Mouse (Mus musculus) liver, adult 2 months (tissue): ENCODE data around the gene Nr2f2. TPM values are rescaled to one million over a fixed set of nuclear protein-coding genes. Genes with fewer than 3 reads are reported as not detected.

ENCODE experiments used
- DNase-seq: peaks from one replicate; pipeline ENCODE4 v3.0.0-alpha.2; 2011; ENCODE audit warnings: low read depth, low spot score; ENCODE audit errors: extremely low read depth
- H3K27ac ChIP-seq: fragments of 200-500 bp; replicated peaks from 2 replicates; pipeline ENCODE4 v1.5.1; 2012; ENCODE audit warnings: low read depth, mild to moderate bottlenecking, control low read depth, inconsistent platforms, low read length; ENCODE audit not compliant: insufficient read depth
- H3K27me3 ChIP-seq: fragments of 200-500 bp; 2 replicates; pipeline ENCODE4 v1.6.1; 2012; ENCODE audit warnings: mild to moderate bottlenecking, moderate library complexity, low read length, inconsistent platforms; ENCODE audit not compliant: control insufficient read depth, insufficient read depth
- H3K36me3 ChIP-seq: fragments of 200-500 bp; 2 replicates; pipeline ENCODE4 v1.6.1; 2012; ENCODE audit warnings: low read length, inconsistent platforms; ENCODE audit not compliant: control insufficient read depth, insufficient read depth
- H3K4me1 ChIP-seq: fragments of 200-500 bp; 2 replicates; pipeline ENCODE4 v1.6.1; 2011; ENCODE audit warnings: low read length; ENCODE audit not compliant: control insufficient read depth, insufficient read depth
- H3K4me3 ChIP-seq: fragments of 200-500 bp; 2 replicates; pipeline ENCODE4 v1.5.1; 2011; ENCODE audit warnings: low read depth, mild to moderate bottlenecking, control low read depth, low read length, moderate library complexity; ENCODE audit not compliant: insufficient read depth
- H3K79me2 ChIP-seq: fragments of 200-500 bp; 2 replicates; pipeline ENCODE4 v1.6.1; 2012; ENCODE audit warnings: inconsistent platforms, mild to moderate bottlenecking, low read length, moderate library complexity; ENCODE audit not compliant: control insufficient read depth, insufficient read depth
- H3K9ac ChIP-seq: fragments of 200-500 bp; 2 replicates; pipeline ENCODE4 v1.6.1; 2012; ENCODE audit warnings: low read depth, mild to moderate bottlenecking, control low read depth, inconsistent platforms, low read length
- CTCF ChIP-seq: fragments of 200-500 bp; IDR thresholded peaks from 2 replicates; pipeline ENCODE4 v1.5.1; 2011; ENCODE audit warnings: low read depth, low read length, control low read depth
- POLR2A ChIP-seq: fragments of 200-500 bp; IDR thresholded peaks from 2 replicates; pipeline ENCODE4 v1.6.1; 2011; ENCODE audit warnings: low read length, control low read depth; ENCODE audit not compliant: insufficient read depth; ENCODE audit errors: extremely low read depth
- WGBS: fragments of 180-500 bp; shearing (Covaris S2); methylation state at CpG from one replicate; pipeline ENCODE4 v1.1.7; 2018; 5-methylcytosine and 5-hydroxymethylcytosine counted together
- polyA plus RNA-seq: library from polyadenylated mRNA; depleted of rRNA; stranded (reverse); fragments of >200 nt; gene quantifications from 2 replicates; pipeline ENCODE4 v1.2.3, GENCODE M21; 2012
- total RNA-seq: library from RNA; depleted of rRNA; stranded (reverse); fragments of >200 nt; gene quantifications from 2 replicates; pipeline ENCODE4 v1.2.3, GENCODE M21; 2014

The Nr2f2 gene
- total and polyA plus RNA-seq, 2 experiments, result 14.5 to 84.0 TPM

DNA sequence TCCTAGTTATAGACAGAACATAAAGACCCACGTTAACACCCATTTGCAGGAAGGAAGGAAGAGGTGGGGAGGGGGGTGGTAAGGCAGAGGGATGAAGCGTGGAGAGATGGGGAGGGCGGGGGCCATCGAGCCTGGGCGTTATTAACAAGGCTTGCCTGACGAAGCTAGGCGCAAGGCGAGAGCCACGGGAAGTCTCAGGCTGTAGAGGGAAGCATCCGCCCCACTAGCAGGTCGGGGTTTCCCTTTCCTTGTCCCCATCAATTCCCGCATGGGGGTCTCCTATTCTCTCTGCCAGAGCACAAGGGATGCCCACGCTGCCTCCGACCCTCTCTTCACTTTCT is 18.9 kb downstream of the Nr2f2 start:
- Histone ChIP-seq H3K9ac (no peak overlapping the region), H3K36me3 (peaks cover 6% of the 10 kb centered on the region), H3K27me3 (no peaks in the 10 kb centered on the region), H3K79me2 (no peaks in the 10 kb centered on the region), H3K27ac (peak overlapping the region; percentile 25), H3K4me1 (peaks cover 2% of the 10 kb centered on the region), H3K4me3 (no peak overlapping the region)
- no peak for TF ChIP-seq POLR2A
- no peak for TF ChIP-seq CTCF
- WGBS, result 65% methylated on average over 14 of the region's 14 CpGs
- no peak for DNase-seq

GRCm38 (mm10) chr7:70346951-70347617 is 19.5 kb downstream of the Nr2f2 start:
- H3K79me2 ChIP-seq, result no peaks in the 10 kb centered on the region
- peaks cover 2% of the 10 kb centered on the region; the same call in 1 of the 2 replicates for H3K4me1 ChIP-seq
- no peak overlapping the region for H3K9ac ChIP-seq
- no peak for TF ChIP-seq CTCF
- TF ChIP-seq POLR2A, result no peak
- peak overlapping the region; percentile 48 for H3K27ac ChIP-seq
- H3K36me3 ChIP-seq, result peaks cover 3% of the 10 kb centered on the region
- H3K27me3 ChIP-seq, result no peaks in the 10 kb centered on the region
- DNase-seq, result no peak
- 65% methylated on average over 20 of the region's 20 CpGs for WGBS
- no peak overlapping the region for H3K4me3 ChIP-seq

DNA sequence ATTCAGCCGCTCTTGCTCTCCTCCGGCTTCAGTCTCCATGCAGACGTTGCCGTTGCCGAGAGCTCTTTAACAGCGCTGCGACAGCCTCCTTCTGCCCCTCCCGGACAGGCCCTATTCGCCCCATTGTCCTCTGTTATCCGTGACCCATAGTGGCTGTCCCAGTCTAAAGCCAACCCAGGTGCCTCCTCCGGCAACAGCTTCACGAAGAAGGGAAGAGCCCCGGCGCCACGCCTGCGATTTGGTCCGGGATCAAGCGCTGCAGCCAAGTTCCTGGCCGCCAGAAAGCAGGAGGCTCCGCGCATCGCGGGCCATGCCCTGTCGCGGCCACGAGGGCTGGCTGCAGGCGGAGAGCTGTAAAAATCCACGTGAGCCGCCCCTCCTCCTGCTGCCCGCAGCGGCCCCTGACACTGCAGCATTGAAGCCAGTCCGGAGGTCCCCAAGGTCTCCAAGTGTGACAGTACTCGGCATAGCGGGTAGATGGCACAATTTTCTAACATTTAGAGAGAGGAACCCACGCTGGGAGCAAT is 20.5 kb downstream of the Nr2f2 start:
- H3K79me2 ChIP-seq, result no peaks in the 10 kb centered on the region
- TF ChIP-seq POLR2A (no peak), CTCF (peak; percentile 61)
- peak overlapping the region; percentile 43; the same call in 1 of the 2 replicates for H3K9ac ChIP-seq
- peak overlapping the region; percentile 26; the same call in 1 of the 2 replicates for H3K27ac ChIP-seq
- DNase-seq, result peak; percentile 73
- H3K36me3 ChIP-seq, result peaks cover 5% of the 10 kb centered on the region; the same call in 1 of the 2 replicates
- under 1% methylated on average over 35 of the region's 35 CpGs for WGBS
- no peaks in the 10 kb centered on the region for H3K4me1 ChIP-seq
- H3K27me3 ChIP-seq, result no peaks in the 10 kb centered on the region
- H3K4me3 ChIP-seq, result peak overlapping the region; percentile 48; the same call in 1 of the 2 replicates

- DNase-seq, result no peak
- H3K4me1 ChIP-seq, result no peaks in the 10 kb centered on the region
- no peaks in the 10 kb centered on the region for H3K79me2 ChIP-seq
- no peak overlapping the region for H3K9ac ChIP-seq
- WGBS, result 75% methylated on average over 5 of the region's 5 CpGs
- no peaks in the 10 kb centered on the region for H3K27me3 ChIP-seq
- no peak for TF ChIP-seq CTCF
- no peak for TF ChIP-seq POLR2A
- H3K27ac ChIP-seq, result no peak overlapping the region
- no peak overlapping the region for H3K4me3 ChIP-seq
- H3K36me3 ChIP-seq, result peaks cover 3% of the 10 kb centered on the region; the same call in 1 of the 2 replicates
These were observed 23.1 kb downstream of the Nr2f2 start for GRCm38 (mm10) chr7:70343426-70343825.

DNA sequence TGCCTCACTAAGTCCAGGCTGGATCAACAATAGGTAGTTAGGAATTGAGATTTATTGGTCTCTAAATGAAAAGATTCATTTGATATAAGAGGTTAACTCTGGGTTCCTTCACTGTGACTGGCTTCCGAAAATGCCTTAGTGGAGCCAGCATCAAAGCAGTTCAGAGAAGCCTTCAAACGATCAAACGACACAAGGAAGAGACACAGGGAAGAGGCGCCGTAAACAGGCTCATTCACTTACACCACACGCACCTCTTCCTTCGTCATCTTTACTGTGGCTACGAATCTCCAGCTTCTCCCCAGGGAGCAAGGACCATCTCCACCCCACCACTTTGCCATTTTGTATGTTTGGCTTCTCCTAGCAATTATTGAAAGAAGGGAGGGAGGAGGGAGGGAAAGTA is 23.8 kb downstream of the Nr2f2 start:
- H3K4me3 ChIP-seq, result no peak overlapping the region
- no peaks in the 10 kb centered on the region for H3K27me3 ChIP-seq
- H3K79me2 ChIP-seq, result no peaks in the 10 kb centered on the region
- 73% methylated on average over 8 of the region's 8 CpGs for WGBS
- no peaks in the 10 kb centered on the region for H3K4me1 ChIP-seq
- peaks cover 3% of the 10 kb centered on the region; the same call in 1 of the 2 replicates for H3K36me3 ChIP-seq
- no peak for DNase-seq
- no peak overlapping the region for H3K9ac ChIP-seq
- no peak for TF ChIP-seq CTCF
- H3K27ac ChIP-seq, result no peak overlapping the region

GRCm38 (mm10) chr7:70342076-70342475 is 24.5 kb downstream of the Nr2f2 start:
- peaks cover 3% of the 10 kb centered on the region; the same call in 1 of the 2 replicates for H3K36me3 ChIP-seq
- no peak for DNase-seq
- H3K27ac ChIP-seq, result no peak overlapping the region
- no peak overlapping the region for H3K4me3 ChIP-seq
- H3K9ac ChIP-seq, result no peak overlapping the region
- no peaks in the 10 kb centered on the region for H3K27me3 ChIP-seq
- no peaks in the 10 kb centered on the region for H3K79me2 ChIP-seq
- H3K4me1 ChIP-seq, result no peaks in the 10 kb centered on the region
- WGBS, result 66% methylated on average over 2 of the region's 2 CpGs
- TF ChIP-seq POLR2A, result no peak
- TF ChIP-seq CTCF, result no peak
